Mouse (Mus musculus) CD4-positive, CD25-positive, alpha-beta regulatory T cell, adult 2 months (primary cell): ENCODE results near the gene Mpv17l2.
A peak's percentile ranks its signal among the peaks of the same experiment; 100 is the strongest.

Source experiments
- DNase-seq: peaks from one replicate; pipeline ENCODE4 v3.0.0-alpha.2; 2012; ENCODE audit warnings: low read depth, low spot score

The Mpv17l2 gene

GRCm38 (mm10) chr8:70790846-70791245 lies 30.1 kb upstream of the Mpv17l2 start:
- DNase-seq: no peak

GRCm38 (mm10) chr8:70789046-70789445 lies 28.3 kb upstream of the Mpv17l2 start:
- DNase-seq: no peak

GRCm38 (mm10) chr8:70787941-70788667 lies 27.4 kb upstream of the Mpv17l2 start:
- DNase-seq: no peak

GRCm38 (mm10) chr8:70787051-70787445 lies 26.3 kb upstream of the Mpv17l2 start:
- DNase-seq: no peak

- DNase-seq: no peak
Observed at GRCm38 (mm10) chr8:70786291-70787050, 25.7 kb upstream of the Mpv17l2 start.

- DNase-seq: no peak
Observed at GRCm38 (mm10) chr8:70780093-70780492, 19.3 kb upstream of the Mpv17l2 start.

- DNase-seq: peak; percentile 97
Observed at GRCm38 (mm10) chr8:70776496-70777444, 16.0 kb upstream of the Mpv17l2 start, which contains the start of gene Pik3r2. Gene Pik3r2 (minus strand): TSS chr8:70776713.

- peak; percentile 41 for DNase-seq
Observed at GRCm38 (mm10) chr8:70775851-70776495, 15.2 kb upstream of the Mpv17l2 start.

GRCm38 (mm10) chr8:70775227-70775626 lies 14.5 kb upstream of the Mpv17l2 start:
- no peak for DNase-seq

GRCm38 (mm10) chr8:70774740-70775139 lies 14.0 kb upstream of the Mpv17l2 start:
- DNase-seq: no peak

GRCm38 (mm10) chr8:70773833-70774232 lies 13.1 kb upstream of the Mpv17l2 start:
- DNase-seq: no peak

- no peak for DNase-seq
Observed at GRCm38 (mm10) chr8:70773410-70773809, 12.7 kb upstream of the Mpv17l2 start.

- no peak for DNase-seq
Observed at GRCm38 (mm10) chr8:70772890-70773289, 12.1 kb upstream of the Mpv17l2 start.

- DNase-seq: no peak
Observed at GRCm38 (mm10) chr8:70772075-70772474, 11.3 kb upstream of the Mpv17l2 start.

GRCm38 (mm10) chr8:70771217-70771616 lies 10.5 kb upstream of the Mpv17l2 start:
- DNase-seq: no peak

- no peak for DNase-seq
Observed at GRCm38 (mm10) chr8:70770748-70771147, 10.0 kb upstream of the Mpv17l2 start.

- no peak for DNase-seq
Observed at GRCm38 (mm10) chr8:70769858-70770257, 9.1 kb upstream of the Mpv17l2 start.

- DNase-seq: peak; percentile 99
Observed at GRCm38 (mm10) chr8:70769359-70769758, 8.6 kb upstream of the Mpv17l2 start.

GRCm38 (mm10) chr8:70768956-70769355 lies 8.2 kb upstream of the Mpv17l2 start:
- no peak for DNase-seq

GRCm38 (mm10) chr8:70768231-70768776 lies 7.6 kb upstream of the Mpv17l2 start:
- DNase-seq: no peak

- DNase-seq: no peak
Observed at GRCm38 (mm10) chr8:70767503-70767902, 6.8 kb upstream of the Mpv17l2 start.
